Mouse (Mus musculus): ENCODE results near the gene Adamts7. TPM values are rescaled to one million over a fixed set of nuclear protein-coding genes. Genes with fewer than 3 reads are reported as not detected.

Adamts7 gene
- polyA plus RNA-seq, 1 experiment from 2014 or later: 10.0 TPM

GRCm38 (mm10) chr9:90232781-90233690 lies 70.2 kb downstream of the Adamts7 start:
- Histone ChIP-seq H3K27me3 (ENCODE audit: control insufficient read depth, insufficient read depth, low read length) (no peaks in the 10 kb centered on the region), H3K4me3 (ENCODE audit: low read length) (no peak overlapping the region), H3K4me2 (replicated peaks; ENCODE audit: low read depth, low read length) (no peak overlapping the region), H3K9ac (ENCODE audit: low read depth, low read length) (no peak overlapping the region), H3K27ac (ENCODE audit: low read depth, low read length) (no peak overlapping the region), H3K36me3 (ENCODE audit: control insufficient read depth, insufficient read depth, low read length) (peaks cover 6% of the 10 kb centered on the region; the same call in 1 of the 2 replicates), H3K9me3 (ENCODE audit: control insufficient read depth, low read length) (no peaks in the 10 kb centered on the region), H3K4me1 (ENCODE audit: control insufficient read depth, insufficient read depth, low read length) (no peaks in the 10 kb centered on the region)
- 90% methylated on average over 8 of the region's 8 CpGs for WGBS
- no peak for ATAC-seq (ENCODE audit: low FRiP score, low TSS enrichment)

DNA sequence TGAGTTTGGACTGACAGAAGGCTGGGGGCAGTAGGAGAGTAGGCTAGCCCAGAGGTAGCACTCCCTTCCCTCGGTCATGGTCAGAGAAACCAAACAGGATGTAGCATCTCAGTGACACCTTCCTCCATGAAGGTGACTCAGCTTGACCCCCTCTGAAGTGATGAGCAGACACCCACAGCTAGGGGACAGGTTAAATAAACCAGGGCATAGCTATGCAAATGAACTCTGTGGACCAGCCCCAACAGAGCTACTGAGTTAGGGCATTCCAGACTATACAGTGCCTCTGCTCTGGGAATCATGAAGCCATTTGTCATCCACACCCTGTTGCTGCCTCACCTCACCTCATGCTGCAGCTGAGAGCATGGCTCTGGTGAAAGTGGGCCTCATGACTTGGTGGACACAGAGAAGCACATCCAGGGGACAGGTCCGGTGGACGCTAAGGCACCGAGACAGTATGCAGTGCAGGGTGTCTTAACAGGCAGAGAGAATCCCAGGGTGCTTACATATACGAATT lies 71.1 kb downstream of the Adamts7 start:
- no peak overlapping the region for H3K4me2 ChIP-seq (replicated peaks; ENCODE audit: low read depth, low read length)
- H3K27ac ChIP-seq (ENCODE audit: low read depth, low read length): no peak overlapping the region
- H3K4me3 ChIP-seq (ENCODE audit: low read length): no peak overlapping the region
- no peak for ATAC-seq (ENCODE audit: low FRiP score, low TSS enrichment)
- H3K4me1 ChIP-seq (ENCODE audit: control insufficient read depth, insufficient read depth, low read length): no peaks in the 10 kb centered on the region
- peaks cover 6% of the 10 kb centered on the region; the same call in 1 of the 2 replicates for H3K36me3 ChIP-seq (ENCODE audit: control insufficient read depth, insufficient read depth, low read length)
- no peaks in the 10 kb centered on the region for H3K27me3 ChIP-seq (ENCODE audit: control insufficient read depth, insufficient read depth, low read length)
- 91% methylated on average over 5 of the region's 5 CpGs for WGBS
- no peaks in the 10 kb centered on the region for H3K9me3 ChIP-seq (ENCODE audit: control insufficient read depth, low read length)
- no peak overlapping the region for H3K9ac ChIP-seq (ENCODE audit: low read depth, low read length)

GRCm38 (mm10) chr9:90234786-90235185 lies 71.9 kb downstream of the Adamts7 start:
- peaks cover 10% of the 10 kb centered on the region; the same call in 1 of the 2 replicates for H3K36me3 ChIP-seq (ENCODE audit: control insufficient read depth, insufficient read depth, low read length)
- no peaks in the 10 kb centered on the region for H3K4me1 ChIP-seq (ENCODE audit: control insufficient read depth, insufficient read depth, low read length)
- no peak for ATAC-seq (ENCODE audit: low FRiP score, low TSS enrichment)
- 86% methylated on average over 5 of the region's 5 CpGs for WGBS
- no peak overlapping the region for H3K9ac ChIP-seq (ENCODE audit: low read depth, low read length)
- H3K27ac ChIP-seq (ENCODE audit: low read depth, low read length): no peak overlapping the region
- H3K4me3 ChIP-seq (ENCODE audit: low read length): no peak overlapping the region
- no peak overlapping the region for H3K4me2 ChIP-seq (replicated peaks; ENCODE audit: low read depth, low read length)
- H3K27me3 ChIP-seq (ENCODE audit: control insufficient read depth, insufficient read depth, low read length): no peaks in the 10 kb centered on the region
- 0 out of 2 replicates have a peak, but pooled peaks cover 2% of the 10 kb centered on the region for H3K9me3 ChIP-seq (ENCODE audit: control insufficient read depth, low read length)

DNA sequence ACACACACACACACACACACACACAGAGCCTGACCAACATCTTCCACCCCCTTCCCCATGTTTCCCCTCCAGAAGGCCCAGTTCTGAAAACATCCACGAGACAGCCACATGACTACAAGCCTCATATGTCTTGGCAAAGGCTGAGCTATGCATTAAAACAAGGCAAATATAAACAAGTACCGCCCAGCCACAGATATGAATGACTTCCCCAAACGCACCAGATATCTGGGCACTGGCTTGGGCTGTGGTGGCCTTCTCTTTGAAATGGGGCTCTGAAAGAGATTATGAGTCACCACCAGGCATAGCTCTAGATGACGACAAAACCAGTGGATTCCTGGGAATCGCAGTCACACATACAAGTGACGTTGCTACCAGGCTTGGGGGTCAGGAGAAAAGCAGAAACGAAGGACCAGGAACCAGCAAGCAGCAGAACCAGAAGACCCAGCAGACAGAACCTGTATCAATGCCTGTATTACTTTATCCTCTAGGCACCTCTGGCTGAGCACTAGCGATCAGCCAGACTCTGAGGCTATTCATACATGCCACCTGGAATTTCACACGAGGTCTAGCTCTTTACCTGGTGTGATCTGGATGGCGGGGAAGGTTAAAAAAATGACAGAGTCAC lies 72.5 kb downstream of the Adamts7 start:
- Histone ChIP-seq H3K9ac (ENCODE audit: low read depth, low read length) (no peak overlapping the region), H3K4me3 (ENCODE audit: low read length) (no peak overlapping the region), H3K9me3 (ENCODE audit: control insufficient read depth, low read length) (0 out of 2 replicates have a peak, but pooled peaks cover 2% of the 10 kb centered on the region), H3K36me3 (ENCODE audit: control insufficient read depth, insufficient read depth, low read length) (peaks cover 10% of the 10 kb centered on the region; the same call in 1 of the 2 replicates), H3K27ac (ENCODE audit: low read depth, low read length) (no peak overlapping the region), H3K4me2 (replicated peaks; ENCODE audit: low read depth, low read length) (no peak overlapping the region), H3K27me3 (ENCODE audit: control insufficient read depth, insufficient read depth, low read length) (no peaks in the 10 kb centered on the region), H3K4me1 (ENCODE audit: control insufficient read depth, insufficient read depth, low read length) (no peaks in the 10 kb centered on the region)
- 86% methylated on average over 10 of the region's 10 CpGs for WGBS
- ATAC-seq (ENCODE audit: low FRiP score, low TSS enrichment): no peak

- Histone ChIP-seq H3K4me3 (ENCODE audit: low read length) (no peak overlapping the region), H3K4me2 (replicated peaks; ENCODE audit: low read depth, low read length) (no peak overlapping the region), H3K4me1 (ENCODE audit: control insufficient read depth, insufficient read depth, low read length) (no peaks in the 10 kb centered on the region), H3K27me3 (ENCODE audit: control insufficient read depth, insufficient read depth, low read length) (no peaks in the 10 kb centered on the region), H3K9ac (ENCODE audit: low read depth, low read length) (no peak overlapping the region), H3K27ac (ENCODE audit: low read depth, low read length) (no peak overlapping the region), H3K9me3 (ENCODE audit: control insufficient read depth, low read length) (0 out of 2 replicates have a peak, but pooled peaks cover 2% of the 10 kb centered on the region), H3K36me3 (ENCODE audit: control insufficient read depth, insufficient read depth, low read length) (peaks cover 10% of the 10 kb centered on the region; the same call in 1 of the 2 replicates)
- ATAC-seq (ENCODE audit: low FRiP score, low TSS enrichment): no peak
- WGBS: 90% methylated on average over 5 of the region's 5 CpGs
Measured at GRCm38 (mm10) chr9:90236817-90237216, 73.9 kb downstream of the Adamts7 start.

DNA sequence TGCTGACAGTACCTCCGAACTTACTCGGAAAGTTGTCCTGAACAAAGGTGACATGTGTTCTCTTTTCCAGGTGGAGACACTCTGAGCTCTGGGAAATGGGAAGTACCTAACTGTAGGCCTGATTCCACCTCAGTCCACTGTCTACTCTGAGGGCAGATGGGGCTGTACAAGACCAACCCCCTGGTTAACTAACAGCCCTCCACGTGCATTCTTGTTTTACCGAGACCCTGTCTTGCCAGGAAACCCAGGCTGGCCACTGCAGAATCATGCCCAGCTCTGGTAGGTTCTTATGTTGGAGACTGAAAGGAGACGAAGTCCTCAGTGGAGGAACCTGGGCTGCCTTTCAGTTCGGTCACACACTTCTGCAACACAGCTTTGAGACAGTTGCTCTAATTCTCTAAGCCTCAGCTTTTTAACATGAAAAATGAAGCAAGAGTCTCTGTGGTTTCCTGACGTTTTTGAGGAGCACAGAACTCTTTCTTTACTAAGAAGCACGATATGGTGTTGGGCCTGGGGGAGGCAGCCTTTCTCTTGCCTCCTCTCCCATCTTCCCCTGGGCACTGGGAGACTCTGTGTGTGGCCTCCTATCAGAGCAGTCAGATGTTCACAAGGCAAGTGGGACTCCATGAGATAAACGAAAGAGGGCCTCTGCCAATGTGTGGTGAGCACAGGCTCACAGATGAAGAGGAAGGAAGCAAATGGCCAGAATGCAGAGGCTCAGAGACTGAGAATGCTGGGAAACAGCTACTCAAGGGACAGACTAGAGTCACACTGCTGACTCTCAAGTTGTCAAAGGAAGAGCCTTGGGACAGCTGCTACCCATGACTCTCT lies 74.6 kb downstream of the Adamts7 start:
- Histone ChIP-seq H3K9ac (ENCODE audit: low read depth, low read length) (no peak overlapping the region), H3K4me3 (ENCODE audit: low read length) (no peak overlapping the region), H3K27me3 (ENCODE audit: control insufficient read depth, insufficient read depth, low read length) (no peaks in the 10 kb centered on the region), H3K27ac (ENCODE audit: low read depth, low read length) (no peak overlapping the region), H3K4me1 (ENCODE audit: control insufficient read depth, insufficient read depth, low read length) (no peaks in the 10 kb centered on the region), H3K36me3 (ENCODE audit: control insufficient read depth, insufficient read depth, low read length) (peaks cover 10% of the 10 kb centered on the region; the same call in 1 of the 2 replicates), H3K9me3 (ENCODE audit: control insufficient read depth, low read length) (0 out of 2 replicates have a peak, but pooled peaks cover 2% of the 10 kb centered on the region), H3K4me2 (replicated peaks; ENCODE audit: low read depth, low read length) (no peak overlapping the region)
- 78% methylated on average over 9 of the region's 9 CpGs for WGBS
- ATAC-seq (ENCODE audit: low FRiP score, low TSS enrichment): no peak

- WGBS: 84% methylated on average over 4 of the region's 4 CpGs
- no peak for ATAC-seq (ENCODE audit: low FRiP score, low TSS enrichment)
Measured at GRCm38 (mm10) chr9:90240560-90240959, 77.7 kb downstream of the Adamts7 start.

DNA sequence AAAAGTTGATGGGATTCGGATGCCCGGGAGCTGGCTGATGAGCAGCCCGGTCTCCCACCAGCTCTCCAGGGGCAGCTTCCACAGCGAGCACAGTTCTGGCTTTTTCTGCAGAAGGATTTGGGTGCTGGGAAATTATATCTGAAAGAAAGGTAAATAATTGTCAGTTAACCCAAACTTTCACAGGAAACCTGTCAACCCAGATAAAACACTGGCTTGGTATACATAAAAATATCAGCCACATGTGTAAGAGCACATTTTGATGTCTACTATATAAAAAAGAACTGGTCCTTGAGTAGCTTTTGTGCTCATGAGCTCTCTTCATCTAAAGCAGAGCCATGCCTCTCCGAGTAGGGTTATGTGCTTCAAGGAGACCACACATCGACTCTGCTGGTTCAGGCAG lies 78.2 kb downstream of the Adamts7 start:
- 93% methylated on average over 6 of the region's 6 CpGs for WGBS

More at GRCm38 (mm10) chr9:90240560-90240959, 77.7 kb downstream of the Adamts7 start:
- no peak overlapping the region for H3K4me2 ChIP-seq (replicated peaks; ENCODE audit: low read depth, low read length)
- no peaks in the 10 kb centered on the region for H3K27me3 ChIP-seq (ENCODE audit: control insufficient read depth, insufficient read depth, low read length)
- H3K36me3 ChIP-seq (ENCODE audit: control insufficient read depth, insufficient read depth, low read length): peaks cover 10% of the 10 kb centered on the region; the same call in 1 of the 2 replicates
- H3K9ac ChIP-seq (ENCODE audit: low read depth, low read length): no peak overlapping the region
- H3K9me3 ChIP-seq (ENCODE audit: control insufficient read depth, low read length): 0 out of 2 replicates have a peak, but pooled peaks cover 2% of the 10 kb centered on the region
- H3K4me3 ChIP-seq (ENCODE audit: low read length): no peak overlapping the region
- no peak overlapping the region for H3K27ac ChIP-seq (ENCODE audit: low read depth, low read length)
- H3K4me1 ChIP-seq (ENCODE audit: control insufficient read depth, insufficient read depth, low read length): no peaks in the 10 kb centered on the region

More for the DNA sequence above, 78.2 kb downstream of the Adamts7 start:
- H3K9ac ChIP-seq (ENCODE audit: low read depth, low read length): no peak overlapping the region
- H3K9me3 ChIP-seq (ENCODE audit: control insufficient read depth, low read length): 0 out of 2 replicates have a peak, but pooled peaks cover 2% of the 10 kb centered on the region
- H3K4me3 ChIP-seq (ENCODE audit: low read length): no peak overlapping the region
- ATAC-seq (ENCODE audit: low FRiP score, low TSS enrichment): no peak
- H3K27me3 ChIP-seq (ENCODE audit: control insufficient read depth, insufficient read depth, low read length): no peaks in the 10 kb centered on the region
- no peaks in the 10 kb centered on the region for H3K4me1 ChIP-seq (ENCODE audit: control insufficient read depth, insufficient read depth, low read length)
- no peak overlapping the region for H3K27ac ChIP-seq (ENCODE audit: low read depth, low read length)
- peaks cover 10% of the 10 kb centered on the region; the same call in 1 of the 2 replicates for H3K36me3 ChIP-seq (ENCODE audit: control insufficient read depth, insufficient read depth, low read length)
- H3K4me2 ChIP-seq (replicated peaks; ENCODE audit: low read depth, low read length): no peak overlapping the region

Data from kidney, embryonic 14.5 days (tissue).